Mouse (Mus musculus): ENCODE results near the gene Htr3a.

- TF ChIP-seq POLR2A (IDR thresholded peaks at IDR 0.05; ENCODE audit: insufficient read depth, low read depth, low read length) (no peak), CTCF (IDR thresholded peaks at IDR 0.05) (no peak), EP300 (IDR thresholded peaks at IDR 0.05; ENCODE audit: insufficient read depth, low read depth, low read length) (no peak)
Measured at GRCm38 (mm10) chr9:48928781-48929180, 17.9 kb upstream of the Htr3a start.
